Mouse (Mus musculus) ES-Bruce4 (cell line): ENCODE results near the gene Cysrt1. TPM values are rescaled to one million over a fixed set of nuclear protein-coding genes. Genes with fewer than 3 reads are reported as not detected.

Experiments used
- H3K27ac ChIP-seq: 2 replicates; pipeline ENCODE4 v1.5.1; 2012; ENCODE audit warnings: low read length, inconsistent platforms; ENCODE audit not compliant: insufficient read depth
- H3K27me3 ChIP-seq: 2 replicates; pipeline ENCODE4 v1.6.1; 2012; ENCODE audit warnings: mild to moderate bottlenecking, low read length, inconsistent platforms; ENCODE audit not compliant: control insufficient read depth, poor library complexity, insufficient read depth, severe bottlenecking
- H3K36me3 ChIP-seq: 2 replicates; pipeline ENCODE4 v1.6.1; 2012; ENCODE audit warnings: inconsistent platforms, mild to moderate bottlenecking, low read length, moderate library complexity; ENCODE audit not compliant: control insufficient read depth, poor library complexity, insufficient read depth, severe bottlenecking
- H3K4me1 ChIP-seq: one replicate; pipeline ENCODE4 v1.8.1; 2011; ENCODE audit warnings: low read length; ENCODE audit not compliant: control insufficient read depth, insufficient read depth
- H3K4me3 ChIP-seq: 2 replicates; pipeline ENCODE4 v1.5.1; 2011; ENCODE audit warnings: low read depth, mild to moderate bottlenecking, low read length
- H3K9ac ChIP-seq: 2 replicates; pipeline ENCODE4 v1.6.1; 2012; ENCODE audit warnings: low read depth, mild to moderate bottlenecking, inconsistent platforms; ENCODE audit not compliant: poor library complexity, severe bottlenecking
- H3K9me3 ChIP-seq: replicated peaks from 2 replicates; pipeline ENCODE4 v1.6.1; 2012; ENCODE audit warnings: mild to moderate bottlenecking, low read length, inconsistent platforms; ENCODE audit not compliant: control insufficient read depth, poor library complexity, insufficient read depth, severe bottlenecking
- CTCF ChIP-seq: IDR thresholded peaks from one replicate; pipeline ENCODE4 v1.8.1; 2011; ENCODE audit warnings: low read depth, low read length
- EP300 ChIP-seq: IDR thresholded peaks from 2 replicates; pipeline ENCODE4 v1.6.1; 2011; ENCODE audit warnings: low read depth, low read length; ENCODE audit not compliant: insufficient read depth
- POLR2A ChIP-seq: IDR thresholded peaks from one replicate; pipeline ENCODE4 v1.8.1; 2011; ENCODE audit warnings: low read length; ENCODE audit not compliant: insufficient read depth
- polyA plus RNA-seq: library from polyadenylated mRNA; stranded (reverse); fragments of >200 nt; gene quantifications from 2 replicates; pipeline ENCODE4 v1.2.4, GENCODE M21; 2011; ENCODE audit warnings: low read depth; ENCODE audit not compliant: missing spikeins, insufficient read depth, insufficient read length

Cysrt1 gene
- polyA plus RNA-seq, 1 experiment = not detected

DNA sequence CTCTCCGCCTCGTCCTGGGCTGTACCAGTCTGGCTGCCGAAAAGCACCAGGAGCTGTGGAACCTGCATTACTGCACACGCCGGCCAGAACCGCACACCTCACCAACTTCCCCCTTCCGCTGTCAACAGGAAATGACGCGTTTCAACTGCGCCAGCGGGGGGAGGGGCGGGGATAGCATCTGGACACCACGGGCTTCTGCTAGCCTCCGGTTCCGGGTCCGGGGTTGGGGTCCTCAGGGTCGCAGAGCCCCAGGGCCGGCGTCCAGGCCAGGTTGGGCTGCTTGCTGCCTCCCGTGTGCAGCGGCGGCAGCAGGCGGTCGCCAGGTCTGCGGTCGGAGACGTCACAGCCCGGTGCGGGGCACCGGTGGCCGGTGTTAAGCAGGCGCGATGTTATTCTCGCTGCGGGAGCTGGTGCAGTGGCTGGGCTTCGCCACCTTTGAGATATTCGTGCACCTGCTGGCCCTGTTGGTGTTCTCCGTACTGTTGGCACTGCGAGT is 13.1 kb upstream of the Cysrt1 start, which contains the start of gene Tmem203:
Gene Tmem203, plus strand, starts transcription at position 156 of the 496 bp plus-strand sequence.
- H3K9ac ChIP-seq = peak within 1 kb of the TSS; percentile 68
- no peaks in the 10 kb centered on the region for H3K27me3 ChIP-seq
- TF ChIP-seq POLR2A (peak; percentile 66), EP300 (peak; percentile 78), CTCF (no peak)
- peak within 1 kb of the TSS; percentile 82 for H3K4me3 ChIP-seq
- H3K4me1 ChIP-seq = no peaks in the 10 kb centered on the region
- H3K9me3 ChIP-seq = no peaks in the 10 kb centered on the region
- peaks cover 8% of the 10 kb centered on the region for H3K36me3 ChIP-seq
- H3K27ac ChIP-seq = 0 out of 2 replicates have a peak within 1 kb of the TSS, but pooled peaks have one; percentile 2

DNA sequence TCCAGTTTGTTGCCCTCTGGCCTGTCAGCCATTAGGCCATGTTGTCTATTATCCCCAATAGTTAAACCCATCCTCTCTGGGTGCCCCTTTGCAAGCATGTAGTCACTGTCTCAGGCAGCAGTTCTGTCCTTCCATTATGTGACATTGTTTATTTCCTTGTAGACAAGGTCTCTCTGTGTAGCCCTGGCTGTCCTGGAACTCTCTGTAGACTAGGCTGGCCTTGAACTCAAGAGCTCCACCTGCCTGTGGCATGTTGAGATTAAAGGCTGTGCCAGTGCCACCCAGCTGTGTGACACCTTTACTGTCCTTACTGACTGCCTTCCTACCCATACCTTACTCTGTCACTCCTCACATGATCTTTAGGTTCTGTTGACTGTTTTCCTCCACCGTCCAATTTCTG is 10.1 kb upstream of the Cysrt1 start:
- Histone ChIP-seq H3K4me3 (no peak overlapping the region), H3K27ac (no peak overlapping the region), H3K36me3 (peaks cover 19% of the 10 kb centered on the region), H3K9me3 (no peaks in the 10 kb centered on the region), H3K4me1 (no peaks in the 10 kb centered on the region), H3K27me3 (no peaks in the 10 kb centered on the region), H3K9ac (no peak overlapping the region)
- TF ChIP-seq CTCF = peak; percentile 52
- TF ChIP-seq POLR2A = no peak
- no peak for TF ChIP-seq EP300

GRCm38 (mm10) chr2:25246183-25247072 is 4.2 kb upstream of the Cysrt1 start, which contains the start of gene AL732309.1:
Gene AL732309.1, minus strand, starts transcription at chr2:25246863.
- Histone ChIP-seq H3K27ac (no peak within 1 kb of the TSS), H3K9ac (no peak within 1 kb of the TSS), H3K9me3 (no peaks in the 10 kb centered on the region), H3K4me1 (no peaks in the 10 kb centered on the region), H3K36me3 (peaks cover 12% of the 10 kb centered on the region), H3K4me3 (no peak within 1 kb of the TSS), H3K27me3 (no peaks in the 10 kb centered on the region)
- TF ChIP-seq CTCF (no peak), POLR2A (no peak), EP300 (no peak)

- Histone ChIP-seq H3K9ac (no peak overlapping the region), H3K36me3 (0 out of 2 replicates have a peak, but pooled peaks cover 5% of the 10 kb centered on the region), H3K4me3 (no peak overlapping the region), H3K4me1 (peaks cover 4% of the 10 kb centered on the region), H3K27me3 (no peaks in the 10 kb centered on the region), H3K27ac (no peak overlapping the region), H3K9me3 (no peaks in the 10 kb centered on the region)
- TF ChIP-seq EP300 (no peak), CTCF (no peak), POLR2A (no peak)
Measured at GRCm38 (mm10) chr2:25244144-25244543, 1.9 kb upstream of the Cysrt1 start.

GRCm38 (mm10) chr2:25243342-25243741 is 1.1 kb upstream of the Cysrt1 start:
- Histone ChIP-seq H3K4me3 (no peak overlapping the region), H3K9me3 (no peaks in the 10 kb centered on the region), H3K4me1 (peaks cover 4% of the 10 kb centered on the region), H3K27me3 (no peaks in the 10 kb centered on the region), H3K27ac (no peak overlapping the region), H3K36me3 (0 out of 2 replicates have a peak, but pooled peaks cover 5% of the 10 kb centered on the region), H3K9ac (no peak overlapping the region)
- TF ChIP-seq CTCF (no peak), POLR2A (no peak), EP300 (no peak)

DNA sequence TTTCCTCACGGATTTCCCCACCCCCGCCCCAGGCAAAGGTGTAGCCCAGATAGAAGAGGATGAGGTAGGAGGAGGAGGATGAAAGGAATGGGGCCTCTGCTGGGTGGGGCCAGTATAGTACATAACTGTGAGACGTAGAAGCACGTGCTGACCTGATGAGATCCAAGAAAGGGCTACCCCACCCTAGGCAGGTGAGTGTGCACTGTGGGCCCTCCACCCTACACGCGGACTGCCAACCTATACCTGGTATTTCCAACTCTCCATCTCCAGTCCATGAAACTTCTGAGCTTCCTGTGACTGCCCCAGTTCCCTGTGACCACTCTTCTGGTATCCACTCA is 845 bp downstream of the Cysrt1 start:
- H3K4me1 ChIP-seq = peaks cover 14% of the 10 kb centered on the region
- H3K27me3 ChIP-seq = no peaks in the 10 kb centered on the region
- H3K36me3 ChIP-seq = no peaks in the 10 kb centered on the region
- no peak for TF ChIP-seq POLR2A
- TF ChIP-seq CTCF = no peak
- TF ChIP-seq EP300 = no peak
- H3K9ac ChIP-seq = peak overlapping the region; percentile 81
- peak overlapping the region; percentile 71 for H3K4me3 ChIP-seq
- H3K27ac ChIP-seq = peak overlapping the region; percentile 14; the same call in 1 of the 2 replicates
- H3K9me3 ChIP-seq = no peaks in the 10 kb centered on the region
